Mouse (Mus musculus) regulatory T cell (primary cell): Measurements from ENCODE around the gene Acsbg1.

ENCODE experiments used
- in situ Hi-C: fragments of 300-600 bp; cut with MboI, MseI; formaldehyde crosslinking; loops from one replicate; pipeline ENCODE4 v1.15.1; 2025; ENCODE audit warnings: high pct_unique_total_duplicates

Gene Acsbg1

DNA sequence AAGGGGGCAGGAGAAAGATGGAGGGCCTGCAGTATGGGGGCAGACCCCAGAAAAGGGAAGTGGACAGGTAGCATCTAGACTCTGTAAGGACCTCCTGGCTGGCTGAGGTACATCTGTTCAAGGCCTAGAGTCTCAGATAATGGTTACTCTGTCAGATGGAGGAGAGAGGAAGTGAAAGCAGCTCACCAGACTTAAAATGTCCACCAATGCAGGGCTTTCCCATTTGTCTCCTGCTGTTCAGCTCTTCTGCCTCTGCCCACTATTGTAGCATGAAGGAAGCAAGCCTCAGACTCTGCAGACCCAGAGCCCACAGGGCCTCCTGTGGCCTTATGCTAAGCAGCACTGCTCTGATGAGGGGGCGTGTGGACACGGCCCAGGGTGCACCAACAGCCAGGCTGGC, 106.6 kb downstream of the Acsbg1 start:
- in situ Hi-C loops: no loop called here
